In the genomic region with DNA sequence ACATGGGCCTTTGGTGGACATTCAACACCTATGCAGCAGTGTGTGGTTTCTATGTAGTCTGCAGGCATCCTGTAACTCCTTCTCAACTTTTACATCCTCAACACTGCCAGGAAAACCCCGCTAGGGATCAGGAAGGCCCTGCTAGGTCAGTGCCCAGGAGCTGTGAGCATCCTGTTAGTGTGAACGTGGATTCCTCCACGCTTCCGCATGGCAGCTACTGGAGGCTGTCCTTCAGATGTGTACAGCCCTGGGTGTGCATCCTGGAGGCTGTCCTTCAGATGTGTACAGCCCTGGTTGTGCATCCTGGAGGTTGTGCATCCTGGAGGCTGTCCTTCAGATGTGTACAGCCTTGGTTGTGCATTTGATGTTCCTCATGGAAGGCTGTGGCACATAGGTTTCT, we compare ENCODE assay signal across 32 mouse cellular contexts.
"Had no signal": no experiment of that assay in that cellular context is flagged by ENCODE, and none has a peak within 500 bp of the region (broad histone marks: within the 10 kb centered on the region; RNA-seq: fewer than 3 reads in every experiment).

No protein-coding gene starts in this region.

- H3K27ac ChIP-seq: heart, embryonic 13.5 days; heart, embryonic 15.5 days; hindbrain, embryonic 10.5 days; hindbrain, embryonic 12.5 days; hindbrain, embryonic 13.5 days; hindbrain, embryonic 14.5 days; hindbrain, embryonic 15.5 days; hindbrain, postnatal 0 days; kidney, embryonic 15.5 days; kidney, postnatal 0 days; layer of hippocampus, adult 2 months had no signal

- ATAC-seq: hindbrain, embryonic 16.5 days; hindbrain, postnatal 0 days had no signal

- H3K4me3 ChIP-seq: heart, embryonic 10.5 days; heart, embryonic 12.5 days; heart, embryonic 13.5 days; heart, embryonic 15.5 days; hindbrain, embryonic 10.5 days; hindbrain, embryonic 12.5 days; hindbrain, embryonic 13.5 days; hindbrain, embryonic 15.5 days; intestine, embryonic 15.5 days; kidney, embryonic 15.5 days; layer of hippocampus, adult 2 months had no signal

- H3K9ac ChIP-seq: heart, embryonic 12.5 days; heart, embryonic 13.5 days; heart, embryonic 15.5 days; hindbrain, embryonic 12.5 days; hindbrain, embryonic 13.5 days; hindbrain, embryonic 14.5 days; hindbrain, embryonic 15.5 days; intestine, embryonic 15.5 days; kidney, embryonic 15.5 days had no signal

- H3K4me2 ChIP-seq: heart, embryonic 11.5 days; heart, embryonic 12.5 days; heart, embryonic 13.5 days; heart, embryonic 15.5 days; hindbrain, embryonic 12.5 days; hindbrain, embryonic 13.5 days; hindbrain, embryonic 14.5 days; hindbrain, embryonic 15.5 days; intestine, embryonic 15.5 days; kidney, embryonic 15.5 days had no signal

- H3K36me3 ChIP-seq: heart, embryonic 10.5 days; heart, embryonic 12.5 days; heart, embryonic 13.5 days; heart, embryonic 15.5 days; hindbrain, embryonic 10.5 days; hindbrain, embryonic 12.5 days; hindbrain, embryonic 13.5 days; hindbrain, embryonic 15.5 days; intestine, embryonic 15.5 days; kidney, embryonic 15.5 days had no signal

- DNase-seq: heart, postnatal 10 days; heart, postnatal 14 days; heart, postnatal 36 days; heart, postnatal 4 days; kidney, adult 11 months; kidney, adult 18-20 months; kidney, adult 2 months; kidney, adult 8-10 months; kidney, adult 9 months; kidney, postnatal 10 days; kidney, postnatal 14 days; kidney, postnatal 25 days; kidney, postnatal 36 days; kidney, postnatal 4 days; layer of hippocampus, adult 9-11 months; layer of hippocampus, postnatal 36 days had no signal

- H3K4me1 ChIP-seq: heart, embryonic 15.5 days; hindbrain, embryonic 12.5 days; hindbrain, embryonic 13.5 days; hindbrain, embryonic 15.5 days had no signal

- H3K9me3 ChIP-seq: heart, embryonic 10.5 days; heart, embryonic 12.5 days; heart, embryonic 13.5 days; heart, embryonic 15.5 days; hindbrain, embryonic 10.5 days; hindbrain, embryonic 12.5 days; hindbrain, embryonic 13.5 days; hindbrain, embryonic 15.5 days; intestine, embryonic 15.5 days; kidney, embryonic 15.5 days had no signal

- H3K27me3 ChIP-seq: hindbrain, embryonic 12.5 days; hindbrain, embryonic 15.5 days; intestine, embryonic 15.5 days had no signal
